Mouse (Mus musculus) erythroid progenitor cell, adult 5-6 weeks (primary cell): Measurements from ENCODE around the gene Cyp39a1. TPM values are rescaled to one million over a fixed set of nuclear protein-coding genes. Genes with fewer than 3 reads are reported as not detected.

Source experiments
- ATAC-seq: replicated peaks from 2 replicates; pipeline ENCODE4 v1.8.0; 2016; ENCODE audit warnings: moderate number of reproducible peaks, mild to moderate bottlenecking, moderate TSS enrichment, inconsistent platforms; ENCODE audit not compliant: poor library complexity, low FRiP score, severe bottlenecking
- total RNA-seq, 2 experiments: library from RNA; stranded (forward) in 1 of 2; stranded (reverse) in 1 of 2; fragments of 150-400 nt in 1 of 2; fragments of 186-747, 209-891 nt in 1 of 2; gene quantifications; 2 replicates each; pipeline versions ENCODE4 v1.2.3 to v1.2.4; 2015 to 2017; ENCODE audit warnings: low replicate concordance in 2 of 2

Cyp39a1 gene
- total RNA-seq, 2 experiments from 2014 or later = 3.4 TPM; not detected in 1

- ATAC-seq = no peak
These were observed 9.0 kb downstream of the Cyp39a1 start for GRCm38 (mm10) chr17:43676241-43676640.

GRCm38 (mm10) chr17:43677317-43677716 is 10.1 kb downstream of the Cyp39a1 start:
- ATAC-seq = no peak

- no peak for ATAC-seq
These were observed 16.9 kb downstream of the Cyp39a1 start for GRCm38 (mm10) chr17:43684086-43684485.

GRCm38 (mm10) chr17:43684638-43685037 is 17.4 kb downstream of the Cyp39a1 start:
- ATAC-seq = no peak

- ATAC-seq = no peak
These were observed 22.4 kb downstream of the Cyp39a1 start for GRCm38 (mm10) chr17:43689591-43689990.

GRCm38 (mm10) chr17:43698997-43699649 is 31.9 kb downstream of the Cyp39a1 start:
- 0 out of 2 replicates have a peak, but pooled peaks have one; percentile 42 for ATAC-seq

GRCm38 (mm10) chr17:43701060-43701459 is 33.8 kb downstream of the Cyp39a1 start:
- no peak for ATAC-seq

GRCm38 (mm10) chr17:43704216-43704930 is 37.1 kb downstream of the Cyp39a1 start:
- ATAC-seq = no peak

- no peak for ATAC-seq
These were observed 39.5 kb downstream of the Cyp39a1 start for GRCm38 (mm10) chr17:43706749-43707148.

- ATAC-seq = no peak
These were observed 40.0 kb downstream of the Cyp39a1 start for GRCm38 (mm10) chr17:43707254-43707653.

- ATAC-seq = no peak
These were observed 44.5 kb downstream of the Cyp39a1 start for GRCm38 (mm10) chr17:43711557-43712352.

GRCm38 (mm10) chr17:43714191-43714590 is 47.0 kb downstream of the Cyp39a1 start:
- ATAC-seq = no peak

GRCm38 (mm10) chr17:43716601-43717000 is 49.4 kb downstream of the Cyp39a1 start:
- ATAC-seq = no peak

GRCm38 (mm10) chr17:43719401-43719800 is 52.2 kb downstream of the Cyp39a1 start:
- ATAC-seq = no peak

GRCm38 (mm10) chr17:43724480-43724879 is 57.3 kb downstream of the Cyp39a1 start:
- no peak for ATAC-seq

GRCm38 (mm10) chr17:43731327-43731726 is 64.1 kb downstream of the Cyp39a1 start:
- ATAC-seq = no peak

GRCm38 (mm10) chr17:43731976-43732375 is 64.8 kb downstream of the Cyp39a1 start:
- no peak for ATAC-seq

- ATAC-seq = no peak
These were observed 67.0 kb downstream of the Cyp39a1 start for GRCm38 (mm10) chr17:43734252-43734651.

GRCm38 (mm10) chr17:43743933-43744332 is 76.7 kb downstream of the Cyp39a1 start:
- no peak for ATAC-seq

GRCm38 (mm10) chr17:43744425-43744824 is 77.2 kb downstream of the Cyp39a1 start:
- no peak for ATAC-seq

- ATAC-seq = no peak
These were observed 83.9 kb downstream of the Cyp39a1 start for GRCm38 (mm10) chr17:43751146-43751545.
